19 mouse cellular contexts compared by ENCODE assay signal in the genomic region with DNA sequence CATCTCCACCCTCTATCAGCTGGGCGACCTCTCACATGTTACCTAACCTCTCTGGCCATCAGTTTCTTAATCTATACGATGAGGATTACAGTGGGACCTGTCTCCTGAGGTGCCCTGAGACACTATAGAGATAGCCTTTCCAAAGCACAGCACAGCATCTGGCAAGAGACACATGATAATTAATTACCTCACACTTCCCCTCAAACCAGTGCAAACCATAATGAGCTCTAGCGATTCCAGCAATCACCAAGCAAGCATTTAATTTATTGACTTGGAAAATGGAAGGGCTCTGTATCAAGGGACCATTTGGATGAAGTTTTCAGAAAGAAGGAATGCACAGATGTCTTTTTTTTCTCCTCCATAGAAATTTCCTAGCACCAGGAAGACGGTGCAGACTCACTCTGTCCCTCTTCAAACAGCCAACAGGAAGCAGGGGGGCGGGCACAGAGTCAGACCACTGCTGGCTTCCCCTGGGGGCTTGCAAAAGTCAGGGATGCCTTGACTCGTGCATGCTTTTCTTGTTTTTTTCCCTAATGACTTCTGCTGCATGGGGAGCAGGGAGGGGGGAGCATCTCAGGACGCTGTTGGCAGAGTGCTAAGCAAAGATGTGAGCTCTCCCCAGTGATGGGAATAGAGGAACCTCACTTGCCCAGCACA. TPM values are rescaled to one million over a fixed set of nuclear protein-coding genes. Genes with fewer than 3 reads are reported as not detected.
DNase-seq lines count a peak whose midpoint lies in the region; ATAC-seq lines count a peak whose summit lies in the region.
"Had no signal": no experiment of that assay in that cellular context is flagged by ENCODE, and none has a peak within 500 bp of the region (broad histone marks: within the 10 kb centered on the region; RNA-seq: fewer than 3 reads in every experiment).

No protein-coding gene starts in this region.

- DNase-seq in forebrain, embryonic 10.5 days (ENCODE audit: extremely low spot score, low spot score) = no peak
- DNase-seq in kidney, adult 8-10 months = no peak
- DNase-seq in NIH3T3 (ENCODE audit: low read depth) = peak; percentile 37
- no peak for DNase-seq in hindbrain, embryonic 14.5 days (ENCODE audit: low spot score)
- no peak for DNase-seq in urinary bladder, postnatal 4 days (ENCODE audit: low spot score in 2 of 2)
- DNase-seq: cerebellum, adult 2 months; right cerebral cortex, postnatal 25 days; thymus, postnatal 14 days had no signal

- no peak overlapping the region for H3K4me3 ChIP-seq in forebrain, embryonic 12.5 days (replicated peaks)
- no peak overlapping the region for H3K4me3 ChIP-seq in forebrain, embryonic 10.5 days
- no peak overlapping the region for H3K4me3 ChIP-seq in kidney, embryonic 14.5 days (ENCODE audit: low read length)
- H3K4me3 ChIP-seq in hindbrain, embryonic 14.5 days (replicated peaks; ENCODE audit: low read length) = no peak overlapping the region
- H3K4me3 ChIP-seq: heart, embryonic 10.5 days; left cerebral cortex, adult 2 months; limb, embryonic 15.5 days; lung, embryonic 15.5 days; megakaryocyte, embryonic 14.5 days had no signal

- no peaks in the 10 kb centered on the region for H3K9me3 ChIP-seq in forebrain, embryonic 12.5 days
- no peaks in the 10 kb centered on the region for H3K9me3 ChIP-seq in forebrain, embryonic 10.5 days
- H3K9me3 ChIP-seq in kidney, embryonic 14.5 days (ENCODE audit: control insufficient read depth, low read length) = no peaks in the 10 kb centered on the region
- no peaks in the 10 kb centered on the region for H3K9me3 ChIP-seq in hindbrain, embryonic 14.5 days (ENCODE audit: control insufficient read depth, low read length)
- H3K9me3 ChIP-seq: heart, embryonic 10.5 days; limb, embryonic 15.5 days; lung, embryonic 15.5 days had no signal

- no peaks in the 10 kb centered on the region for H3K4me1 ChIP-seq in forebrain, embryonic 12.5 days
- H3K4me1 ChIP-seq in forebrain, embryonic 10.5 days = peaks cover 16% of the 10 kb centered on the region
- H3K4me1 ChIP-seq in kidney, embryonic 14.5 days (ENCODE audit: control insufficient read depth, insufficient read depth, low read length) = peaks cover 3% of the 10 kb centered on the region; the same call in 1 of the 2 replicates
- H3K4me1 ChIP-seq in hindbrain, embryonic 14.5 days (replicated peaks; ENCODE audit: control insufficient read depth, insufficient read depth, low read length) = peaks cover 12% of the 10 kb centered on the region
- H3K4me1 ChIP-seq: lung, embryonic 15.5 days; megakaryocyte, embryonic 14.5 days had no signal

- no peaks in the 10 kb centered on the region for H3K36me3 ChIP-seq in forebrain, embryonic 12.5 days (replicated peaks)
- H3K36me3 ChIP-seq in forebrain, embryonic 10.5 days (replicated peaks) = no peaks in the 10 kb centered on the region
- no peaks in the 10 kb centered on the region for H3K36me3 ChIP-seq in kidney, embryonic 14.5 days (ENCODE audit: control insufficient read depth, insufficient read depth, low read length)
- no peaks in the 10 kb centered on the region for H3K36me3 ChIP-seq in hindbrain, embryonic 14.5 days (replicated peaks; ENCODE audit: control insufficient read depth, insufficient read depth)
- H3K36me3 ChIP-seq: heart, embryonic 10.5 days; limb, embryonic 15.5 days; lung, embryonic 15.5 days had no signal

- peak overlapping the region; percentile 43 for H3K27ac ChIP-seq in forebrain, embryonic 12.5 days
- no peak overlapping the region for H3K27ac ChIP-seq in forebrain, embryonic 10.5 days
- H3K27ac ChIP-seq in kidney, embryonic 14.5 days (ENCODE audit: low read depth, low read length) = no peak overlapping the region
- no peak overlapping the region for H3K27ac ChIP-seq in hindbrain, embryonic 14.5 days
- H3K27ac ChIP-seq: heart, embryonic 10.5 days; left cerebral cortex, adult 2 months; limb, embryonic 15.5 days; lung, embryonic 15.5 days had no signal

- WGBS in forebrain, embryonic 12.5 days = 54% methylated on average over 7 of the region's 7 CpGs
- WGBS in forebrain, embryonic 10.5 days = 63% methylated on average over 7 of the region's 7 CpGs
- WGBS in kidney, embryonic 14.5 days = 35% methylated on average over 7 of the region's 7 CpGs
- 38% methylated on average over 7 of the region's 7 CpGs for WGBS in hindbrain, embryonic 14.5 days

- H3K9ac ChIP-seq in forebrain, embryonic 12.5 days = no peak overlapping the region
- no peak overlapping the region for H3K9ac ChIP-seq in kidney, embryonic 14.5 days (ENCODE audit: low read depth, low read length)
- no peak overlapping the region for H3K9ac ChIP-seq in hindbrain, embryonic 14.5 days
- H3K9ac ChIP-seq: limb, embryonic 15.5 days; lung, embryonic 15.5 days had no signal

- H3K27me3 ChIP-seq in forebrain, embryonic 12.5 days = no peaks in the 10 kb centered on the region
- 0 out of 2 replicates have a peak, but pooled peaks cover 3% of the 10 kb centered on the region for H3K27me3 ChIP-seq in forebrain, embryonic 10.5 days (ENCODE audit: poor library complexity, severe bottlenecking)
- no peaks in the 10 kb centered on the region for H3K27me3 ChIP-seq in kidney, embryonic 14.5 days (ENCODE audit: control insufficient read depth, insufficient read depth, low read length)
- no peaks in the 10 kb centered on the region for H3K27me3 ChIP-seq in hindbrain, embryonic 14.5 days (ENCODE audit: control insufficient read depth, insufficient read depth, low read length)
- H3K27me3 ChIP-seq: limb, embryonic 15.5 days; lung, embryonic 15.5 days; Patski had no signal

- no peak overlapping the region for H3K4me2 ChIP-seq in forebrain, embryonic 12.5 days
- H3K4me2 ChIP-seq in kidney, embryonic 14.5 days (replicated peaks; ENCODE audit: low read depth, low read length) = no peak overlapping the region
- no peak overlapping the region for H3K4me2 ChIP-seq in hindbrain, embryonic 14.5 days (replicated peaks)
- H3K4me2 ChIP-seq: limb, embryonic 15.5 days; lung, embryonic 15.5 days had no signal

- peak; percentile 51; the same call in 1 of the 2 replicates for ATAC-seq in forebrain, embryonic 12.5 days (ENCODE audit: low FRiP score)
- peak; percentile 72; the same call in 1 of the 2 replicates for ATAC-seq in kidney, embryonic 14.5 days (ENCODE audit: low FRiP score, low TSS enrichment)
- ATAC-seq in hindbrain, embryonic 14.5 days (ENCODE audit: low FRiP score) = peak; percentile 13; the same call in 1 of the 2 replicates
- ATAC-seq in megakaryocyte, adult 5-6 weeks (ENCODE audit: poor library complexity, severe bottlenecking) = no peak
- ATAC-seq: Patski had no signal

RNA-seq across cellular contexts. Expression of a gene that starts 34.2 kb away (rescaled TPM):
- not detected in 2 replicates for polyA plus RNA-seq in forebrain, embryonic 12.5 days (2016; fragmentation: Nextera tagmentation; extraction: Ambion mirVana)
- polyA plus RNA-seq in forebrain, embryonic 10.5 days (2016; fragmentation: Nextera tagmentation; extraction: Ambion mirVana) = not detected in 2 replicates
- not detected in 2 replicates for polyA plus RNA-seq in kidney, embryonic 14.5 days (2014; fragmentation: Nextera tagmentation; extraction: Ambion mirVana)
- not detected in 2 replicates for polyA plus RNA-seq in hindbrain, embryonic 14.5 days (2014; fragmentation: Nextera tagmentation; extraction: Ambion mirVana)
- total RNA-seq in megakaryocyte, adult 5-6 weeks (2015) = not detected in 2 replicates
- not detected in 2 replicates for total RNA-seq in megakaryocyte, adult 5-6 weeks (2017)
- total RNA-seq: hematopoietic stem cell, adult 5-6 weeks; layer of hippocampus, adult 18-20 months; left cerebral cortex, adult 2 months had no signal
- polyA plus RNA-seq: cerebellum, adult 2 months; heart, embryonic 10.5 days; limb, embryonic 15.5 days had no signal

RNA-seq across cellular contexts. Expression of a gene that starts 41.5 kb away (rescaled TPM):
- 13.4 and 15.7 TPM in 2 replicates for polyA plus RNA-seq in forebrain, embryonic 12.5 days (2016; fragmentation: Nextera tagmentation; extraction: Ambion mirVana)
- polyA plus RNA-seq in forebrain, embryonic 10.5 days (2016; fragmentation: Nextera tagmentation; extraction: Ambion mirVana) = 3.4 and 3.9 TPM in 2 replicates
- 2.1 and 2.3 TPM in 2 replicates for polyA plus RNA-seq in kidney, embryonic 14.5 days (2014; fragmentation: Nextera tagmentation; extraction: Ambion mirVana)
- polyA plus RNA-seq in hindbrain, embryonic 14.5 days (2014; fragmentation: Nextera tagmentation; extraction: Ambion mirVana) = 73.4 and 75.1 TPM in 2 replicates
- total RNA-seq in megakaryocyte, adult 5-6 weeks (2015) = 0.25 TPM in 1 of 2 replicates, not detected in the other
- total RNA-seq in megakaryocyte, adult 5-6 weeks (2017) = 0.15 and 0.24 TPM in 2 replicates
- total RNA-seq: hematopoietic stem cell, adult 5-6 weeks had no signal
